Mouse (Mus musculus) CH12.LX (cell line): ENCODE measurements around the gene Bcl10.

Source experiments
- CTCF ChIP-seq, 2 experiments: IDR thresholded peaks in 1 of 2; conservative IDR thresholded peaks in 1 of 2; 2 replicates each; pipeline ENCODE4 v1.5.1; 2011 to 2012; ENCODE audit warnings: low read depth in 2 of 2, low read length in 2 of 2, improper control_type of control experiment in 1 of 2, inconsistent platforms in 1 of 2, mild to moderate bottlenecking in 1 of 2, moderate library complexity in 1 of 2
- EP300 ChIP-seq: IDR thresholded peaks from 2 replicates; pipeline ENCODE4 v1.6.1; 2011; ENCODE audit warnings: low read length, improper control_type of control experiment
- GABPA ChIP-seq: IDR thresholded peaks from 2 replicates; pipeline ENCODE4 v1.6.1; 2012; ENCODE audit warnings: low read depth, low read length, improper control_type of control experiment, inconsistent platforms; ENCODE audit not compliant: insufficient replicate concordance
- PAX5 ChIP-seq: IDR thresholded peaks from 2 replicates; pipeline ENCODE4 v1.6.1; 2012; ENCODE audit warnings: low read length, inconsistent platforms, mixed read lengths
- POLR2A ChIP-seq: IDR thresholded peaks from 2 replicates; pipeline ENCODE4 v1.6.1; 2011; ENCODE audit warnings: low read depth, mild to moderate bottlenecking, improper control_type of control experiment, low read length
- POLR2AphosphoS2 ChIP-seq: IDR thresholded peaks from 2 replicates; pipeline ENCODE4 v1.6.1; 2011; ENCODE audit warnings: low read depth, low read length, improper control_type of control experiment
- ZKSCAN1 ChIP-seq: IDR thresholded peaks from 2 replicates; pipeline ENCODE4 v1.6.1; 2012; ENCODE audit warnings: low read depth, inconsistent platforms, low read length, improper control_type of control experiment, borderline replicate concordance
- ZNF384 ChIP-seq: IDR thresholded peaks from 2 replicates; pipeline ENCODE4 v1.6.1; 2012; ENCODE audit warnings: low read depth, low read length, improper control_type of control experiment, inconsistent platforms

GRCm38 (mm10) chr3:145939971-145940370, 17.4 kb downstream of the Bcl10 start:
- TF ChIP-seq GABPA, result no peak
- TF ChIP-seq POLR2A, result peak; percentile 55
- no peak for TF ChIP-seq ZNF384
- no peak for TF ChIP-seq CTCF (conservative IDR thresholded peaks at IDR 0.05 in 1 of 2, IDR thresholded peaks at IDR 0.05 in 1 of 2; ENCODE audit: low read depth in 2 of 2, low read length in 2 of 2)
- TF ChIP-seq EP300, result no peak
- TF ChIP-seq PAX5, result no peak
- no peak for TF ChIP-seq POLR2AphosphoS2
- no peak for TF ChIP-seq ZKSCAN1
